Mouse (Mus musculus): ENCODE measurements at regions not wholly inside any gene's neighbourhood (a gene's known extent, or its start where the extent isn't known, plus 50 kb on each side); places are given as distances from the start of the nearest gene placed in this dataset.

GRCm38 (mm10) chr5:47052942-47053341 is 930.0 kb upstream of the Slit2 start:
- TF ChIP-seq GATA1 (IDR thresholded peaks at IDR 0.05; ENCODE audit: borderline replicate concordance, low read length) (no peak), FLI1 (IDR thresholded peaks at IDR 0.05; ENCODE audit: low read length) (no peak)

Data from megakaryocyte, embryonic 14.5 days (primary cell).